Mouse (Mus musculus) hindbrain, embryonic 10.5 days (tissue): ENCODE measurements around the gene H1fx. TPM values are rescaled to one million over a fixed set of nuclear protein-coding genes. Genes with fewer than 3 reads are reported as not detected.

Experiments used
- DNase-seq: peaks from one replicate; pipeline ENCODE4 v3.0.0-alpha.2; 2017; ENCODE audit warnings: low spot score
- H3K27ac ChIP-seq: fragments of 300-500 bp; sonication (generic); 2 replicates; pipeline ENCODE4 v1.5.1; 2016; ENCODE audit warnings: mild to moderate bottlenecking, moderate library complexity
- H3K27me3 ChIP-seq: fragments of 300-500 bp; sonication (generic); 2 replicates; pipeline ENCODE4 v1.6.1; 2016; ENCODE audit warnings: mild to moderate bottlenecking; ENCODE audit not compliant: poor library complexity, insufficient read depth, severe bottlenecking
- H3K36me3 ChIP-seq: fragments of 300-500 bp; sonication (generic); 2 replicates; pipeline ENCODE4 v1.6.1; 2016; ENCODE audit warnings: mild to moderate bottlenecking, moderate library complexity
- H3K4me1 ChIP-seq: fragments of 300-500 bp; sonication (generic); replicated peaks from 2 replicates; pipeline ENCODE4 v1.6.1; 2016; ENCODE audit warnings: mild to moderate bottlenecking
- H3K4me3 ChIP-seq: fragments of 300-500 bp; sonication (generic); 2 replicates; pipeline ENCODE4 v1.5.1; 2016; ENCODE audit warnings: mild to moderate bottlenecking, moderate library complexity
- H3K9me3 ChIP-seq: fragments of 300-500 bp; sonication (generic); 2 replicates; pipeline ENCODE4 v1.6.1; 2016; ENCODE audit warnings: mild to moderate bottlenecking, moderate library complexity
- WGBS: fragments of 180-500 bp; shearing (Covaris S2); methylation state at CpG from one replicate; pipeline ENCODE4 v1.1.7; 2016; 5-methylcytosine and 5-hydroxymethylcytosine counted together
- polyA plus RNA-seq: library from polyadenylated mRNA; unstranded; fragments of >200 nt; fragmentation: Nextera tagmentation; extraction: Ambion mirVana; gene quantifications from 2 replicates; pipeline ENCODE4 v1.2.1, GENCODE M21; 2016

H1fx gene
- polyA plus RNA-seq, 1 experiment from 2014 or later = 33.1 TPM

- no peak for DNase-seq
- Histone ChIP-seq H3K9me3 (no peaks in the 10 kb centered on the region), H3K27ac (no peak overlapping the region), H3K4me1 (peaks cover 23% of the 10 kb centered on the region), H3K27me3 (no peaks in the 10 kb centered on the region), H3K36me3 (peaks cover 54% of the 10 kb centered on the region), H3K4me3 (no peak overlapping the region)
- 88% methylated on average over 4 of the region's 4 CpGs for WGBS
Observed at GRCm38 (mm10) chr6:87998358-87998757, 16.9 kb upstream of the H1fx start.

- Histone ChIP-seq H3K4me1 (peaks cover 29% of the 10 kb centered on the region), H3K36me3 (peaks cover 48% of the 10 kb centered on the region)
Observed at GRCm38 (mm10) chr6:87997706-87998265, 16.3 kb upstream of the H1fx start.

GRCm38 (mm10) chr6:87996606-87997005, 15.2 kb upstream of the H1fx start:
- no peak overlapping the region for H3K27ac ChIP-seq
- no peaks in the 10 kb centered on the region for H3K9me3 ChIP-seq
- peaks cover 40% of the 10 kb centered on the region for H3K4me1 ChIP-seq
- H3K27me3 ChIP-seq = no peaks in the 10 kb centered on the region
- no peak overlapping the region for H3K4me3 ChIP-seq
- 93% methylated on average over 9 of the region's 9 CpGs for WGBS
- no peak for DNase-seq
- H3K36me3 ChIP-seq = peaks cover 36% of the 10 kb centered on the region

More at GRCm38 (mm10) chr6:87997706-87998265, 16.3 kb upstream of the H1fx start:
- Histone ChIP-seq H3K4me3 (no peak overlapping the region), H3K27me3 (no peaks in the 10 kb centered on the region), H3K27ac (no peak overlapping the region), H3K9me3 (no peaks in the 10 kb centered on the region)
- WGBS = 66% methylated on average over 7 of the region's 7 CpGs
- DNase-seq = peak; percentile 83

GRCm38 (mm10) chr6:87995519-87995918, 14.1 kb upstream of the H1fx start:
- DNase-seq = no peak
- WGBS = 89% methylated on average over 4 of the region's 4 CpGs
- H3K9me3 ChIP-seq = no peaks in the 10 kb centered on the region
- H3K4me1 ChIP-seq = peaks cover 47% of the 10 kb centered on the region
- H3K27me3 ChIP-seq = no peaks in the 10 kb centered on the region
- peak overlapping the region; percentile 24; the same call in 1 of the 2 replicates for H3K27ac ChIP-seq
- H3K36me3 ChIP-seq = peaks cover 26% of the 10 kb centered on the region
- no peak overlapping the region for H3K4me3 ChIP-seq

GRCm38 (mm10) chr6:87993790-87994571, 12.5 kb upstream of the H1fx start:
- Histone ChIP-seq H3K4me3 (peak overlapping the region; percentile 45), H3K4me1 (peaks cover 47% of the 10 kb centered on the region), H3K9me3 (no peaks in the 10 kb centered on the region), H3K36me3 (peaks cover 18% of the 10 kb centered on the region), H3K27ac (peak overlapping the region; percentile 90), H3K27me3 (no peaks in the 10 kb centered on the region)
- 7% methylated on average over 18 of the region's 18 CpGs for WGBS
- DNase-seq = peak; percentile 88

- peaks cover 47% of the 10 kb centered on the region for H3K4me1 ChIP-seq
- 8% methylated on average over 6 of the region's 6 CpGs for WGBS
- no peaks in the 10 kb centered on the region for H3K9me3 ChIP-seq
- H3K36me3 ChIP-seq = peaks cover 21% of the 10 kb centered on the region
- peak overlapping the region; percentile 90 for H3K27ac ChIP-seq
- peak; percentile 71 for DNase-seq
- no peaks in the 10 kb centered on the region for H3K27me3 ChIP-seq
- peak overlapping the region; percentile 1; the same call in 1 of the 2 replicates for H3K4me3 ChIP-seq
Observed at GRCm38 (mm10) chr6:87992733-87993132, 11.3 kb upstream of the H1fx start.

GRCm38 (mm10) chr6:87991886-87992285, 10.4 kb upstream of the H1fx start:
- Histone ChIP-seq H3K27me3 (no peaks in the 10 kb centered on the region), H3K36me3 (peaks cover 30% of the 10 kb centered on the region), H3K9me3 (no peaks in the 10 kb centered on the region), H3K4me1 (peaks cover 47% of the 10 kb centered on the region), H3K27ac (peak overlapping the region; percentile 66; the same call in 1 of the 2 replicates), H3K4me3 (no peak overlapping the region)
- 71% methylated on average over 1 of the region's 1 CpGs for WGBS
- DNase-seq = no peak

- Histone ChIP-seq H3K4me1 (peaks cover 47% of the 10 kb centered on the region), H3K27me3 (no peaks in the 10 kb centered on the region), H3K4me3 (no peak overlapping the region), H3K36me3 (peaks cover 36% of the 10 kb centered on the region), H3K9me3 (no peaks in the 10 kb centered on the region), H3K27ac (no peak overlapping the region)
- DNase-seq = no peak
- WGBS = 79% methylated on average over 4 of the region's 4 CpGs
Observed at GRCm38 (mm10) chr6:87991216-87991615, 9.8 kb upstream of the H1fx start.

GRCm38 (mm10) chr6:87982506-87982905, 1.1 kb upstream of the H1fx start:
- 71% methylated on average over 9 of the region's 9 CpGs for WGBS
- DNase-seq = no peak
- no peaks in the 10 kb centered on the region for H3K27me3 ChIP-seq
- H3K4me3 ChIP-seq = peak overlapping the region; percentile 98
- peaks cover 49% of the 10 kb centered on the region for H3K36me3 ChIP-seq
- peak overlapping the region; percentile 98 for H3K27ac ChIP-seq
- H3K4me1 ChIP-seq = peaks cover 30% of the 10 kb centered on the region
- no peaks in the 10 kb centered on the region for H3K9me3 ChIP-seq

- WGBS = under 1% methylated on average over 50 of the region's 56 CpGs
- peaks cover 34% of the 10 kb centered on the region for H3K36me3 ChIP-seq
- peak; percentile 68 for DNase-seq
- H3K4me3 ChIP-seq = peak overlapping the region; percentile 98
- H3K27ac ChIP-seq = peak overlapping the region; percentile 98
- peaks cover 30% of the 10 kb centered on the region for H3K4me1 ChIP-seq
- no peaks in the 10 kb centered on the region for H3K9me3 ChIP-seq
- H3K27me3 ChIP-seq = no peaks in the 10 kb centered on the region
Observed at GRCm38 (mm10) chr6:87981030-87981485, 379 bp downstream of the H1fx start.

- under 1% methylated on average over 66 of the region's 66 CpGs for WGBS
- H3K9me3 ChIP-seq = no peaks in the 10 kb centered on the region
Observed at GRCm38 (mm10) chr6:87980374-87981029, 935 bp downstream of the H1fx start.

GRCm38 (mm10) chr6:87979728-87980127, 1.7 kb downstream of the H1fx start:
- DNase-seq = peak; percentile 8
- Histone ChIP-seq H3K27me3 (no peaks in the 10 kb centered on the region), H3K4me1 (peaks cover 30% of the 10 kb centered on the region), H3K4me3 (peak overlapping the region; percentile 98), H3K27ac (peak overlapping the region; percentile 98), H3K36me3 (peaks cover 24% of the 10 kb centered on the region), H3K9me3 (no peaks in the 10 kb centered on the region)
- whole genome bisulfite sequencing = 81% methylated on average over 3 of the region's 3 CpGs

More at GRCm38 (mm10) chr6:87980374-87981029, 935 bp downstream of the H1fx start:
- Histone ChIP-seq H3K27me3 (no peaks in the 10 kb centered on the region), H3K4me3 (peak overlapping the region; percentile 98), H3K36me3 (peaks cover 31% of the 10 kb centered on the region), H3K4me1 (peaks cover 30% of the 10 kb centered on the region), H3K27ac (peak overlapping the region; percentile 98)
- DNase-seq = peak; percentile 94

GRCm38 (mm10) chr6:87970041-87970440, 11.4 kb downstream of the H1fx start:
- Histone ChIP-seq H3K27ac (no peak overlapping the region), H3K4me1 (no peaks in the 10 kb centered on the region), H3K27me3 (no peaks in the 10 kb centered on the region), H3K9me3 (no peaks in the 10 kb centered on the region), H3K4me3 (no peak overlapping the region), H3K36me3 (no peaks in the 10 kb centered on the region)
- no peak for DNase-seq
- 14% methylated on average over 2 of the region's 2 CpGs for WGBS
